Mouse (Mus musculus) urinary bladder, postnatal 10 days (tissue): ENCODE measurements at regions not wholly inside any gene's neighbourhood (a gene's known extent, or its start where the extent isn't known, plus 50 kb on each side); places are given as distances from the start of the nearest gene placed in this dataset.

Experiments
- DNase-seq: peaks from one replicate; pipeline ENCODE4 v3.0.0; 2022; ENCODE audit warnings: low spot score

GRCm38 (mm10) chr13:43913476-43913875 is 128.9 kb downstream of the Cd83 start:
- no peak for DNase-seq

GRCm38 (mm10) chr13:43919781-43920420 is 135.3 kb downstream of the Cd83 start:
- no peak for DNase-seq

DNA sequence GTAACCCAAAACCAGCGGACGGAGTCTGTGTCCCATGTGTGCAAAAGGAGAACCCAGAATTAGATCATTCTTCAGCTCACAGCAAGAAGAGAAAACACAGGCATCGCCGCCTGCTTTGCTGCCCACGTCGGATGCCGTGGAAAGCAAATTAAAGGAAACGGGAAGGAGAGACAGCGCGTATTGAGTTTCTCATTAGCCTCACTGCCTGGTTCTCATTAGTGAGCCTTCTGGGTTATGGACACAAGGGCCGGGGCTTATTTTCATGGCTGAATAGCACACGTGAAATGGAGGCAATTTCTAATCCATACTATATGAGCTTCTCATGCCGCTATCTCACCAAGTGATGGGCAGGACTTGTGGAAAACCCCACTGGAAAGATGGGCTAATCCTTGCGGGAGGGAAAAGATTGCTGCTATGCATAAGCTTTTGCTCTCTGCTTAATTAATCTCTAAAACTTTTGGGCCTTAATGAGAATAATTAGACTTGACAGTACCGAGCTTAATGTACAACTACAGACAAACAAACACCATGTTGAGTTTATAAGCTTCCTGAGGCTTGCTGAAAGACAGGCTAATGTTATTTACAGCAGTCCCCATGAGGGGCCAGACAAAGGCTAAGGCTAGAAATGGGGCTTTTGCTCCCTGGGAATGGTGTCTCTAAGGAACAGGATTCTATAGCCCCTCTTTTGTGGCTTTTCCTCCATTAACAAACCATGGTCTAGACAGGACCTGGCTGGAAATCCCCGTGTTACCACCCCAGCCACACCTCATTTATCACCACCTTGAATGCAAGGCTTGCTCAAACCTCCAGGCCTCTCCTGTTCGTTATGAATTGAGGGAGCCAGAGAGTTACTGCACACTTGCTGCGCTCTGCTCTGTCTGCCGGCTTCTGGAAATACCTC is 145.8 kb downstream of the Cd83 start:
- no peak for DNase-seq

- DNase-seq = no peak
Observed at GRCm38 (mm10) chr13:43932946-43933345, 148.4 kb downstream of the Cd83 start.

GRCm38 (mm10) chr13:43935284-43935683 is 150.7 kb downstream of the Cd83 start:
- DNase-seq = no peak

DNA sequence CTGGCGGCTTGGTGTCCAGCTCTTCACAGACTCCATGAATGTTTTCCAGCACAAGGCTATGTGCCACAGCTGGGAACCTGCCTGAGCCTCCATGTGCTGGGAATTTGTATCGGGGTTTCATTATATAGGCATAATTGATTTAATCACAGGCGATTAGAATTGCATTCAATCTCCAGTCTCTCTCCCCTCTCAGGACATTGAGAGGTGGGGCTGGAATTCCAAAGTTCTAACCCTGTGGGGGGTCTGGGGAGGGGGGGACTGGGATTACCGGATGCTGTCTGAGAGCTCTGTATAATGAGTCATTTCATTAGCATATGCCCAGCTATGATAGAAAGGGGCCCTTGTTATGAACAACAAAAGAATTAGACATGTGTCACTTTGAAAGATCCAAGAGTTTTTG is 151.9 kb downstream of the Cd83 start:
- DNase-seq = no peak

DNA sequence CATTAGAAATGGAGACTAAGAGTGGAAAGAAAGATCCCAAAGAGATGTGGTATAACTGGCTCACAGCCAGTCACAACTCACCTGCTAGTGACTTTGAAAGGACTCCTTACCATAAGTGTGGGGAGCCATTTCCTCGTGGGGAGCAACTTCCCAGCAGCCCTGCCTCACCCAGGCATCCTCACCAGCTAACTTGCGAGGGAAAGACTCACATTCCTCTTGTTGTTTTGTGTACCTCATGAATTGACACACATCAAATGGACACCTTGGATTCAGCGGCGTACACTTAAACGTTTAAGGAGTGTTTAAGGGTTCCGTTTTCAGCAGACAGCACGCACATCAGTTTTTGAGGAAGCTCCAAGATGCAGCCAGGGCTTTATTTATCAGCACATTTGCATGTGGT is 154.0 kb downstream of the Cd83 start:
- no peak for DNase-seq

GRCm38 (mm10) chr13:43939375-43939774 is 154.8 kb downstream of the Cd83 start:
- no peak for DNase-seq

DNA sequence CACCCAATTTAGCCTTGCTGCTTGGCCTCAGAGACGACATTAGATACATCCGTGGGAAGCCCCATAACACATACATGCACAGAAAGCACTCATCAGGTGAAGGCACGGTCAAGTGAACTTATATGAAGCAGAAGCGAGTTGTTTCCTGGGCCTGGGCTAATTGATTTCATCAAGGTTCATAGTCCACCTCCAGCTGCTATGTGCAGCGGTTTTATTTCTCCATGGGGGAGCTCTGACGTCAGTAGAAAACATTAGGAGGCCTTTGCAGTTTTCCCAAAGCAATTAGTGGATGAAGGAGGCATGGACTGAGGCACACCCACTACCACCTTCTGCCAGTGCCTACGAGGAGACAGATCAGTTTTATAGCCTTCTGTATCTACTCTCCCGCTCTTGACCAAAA is 157.2 kb downstream of the Cd83 start:
- no peak for DNase-seq

DNA sequence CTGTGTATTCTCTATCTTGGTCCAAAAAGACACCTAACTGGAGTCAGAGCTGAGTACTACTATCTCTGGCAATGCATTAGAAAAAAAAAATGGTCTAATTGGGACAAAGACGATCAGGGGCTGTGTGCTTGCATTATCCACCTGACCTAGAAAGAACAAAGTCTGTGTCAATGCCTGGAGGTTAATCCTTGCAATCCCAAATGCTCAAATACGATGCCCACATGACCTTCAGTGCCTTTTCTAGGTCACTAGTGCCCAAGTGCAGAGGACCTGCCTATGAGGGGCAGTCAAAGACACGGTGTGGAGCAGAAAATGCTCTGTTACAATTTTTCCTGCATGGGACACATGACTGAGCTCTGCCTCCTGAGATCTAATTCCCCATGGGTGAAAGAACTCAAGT is 164.0 kb downstream of the Cd83 start:
- no peak for DNase-seq

- DNase-seq = no peak
Observed at GRCm38 (mm10) chr13:43949740-43950643, 165.4 kb downstream of the Cd83 start.

DNA sequence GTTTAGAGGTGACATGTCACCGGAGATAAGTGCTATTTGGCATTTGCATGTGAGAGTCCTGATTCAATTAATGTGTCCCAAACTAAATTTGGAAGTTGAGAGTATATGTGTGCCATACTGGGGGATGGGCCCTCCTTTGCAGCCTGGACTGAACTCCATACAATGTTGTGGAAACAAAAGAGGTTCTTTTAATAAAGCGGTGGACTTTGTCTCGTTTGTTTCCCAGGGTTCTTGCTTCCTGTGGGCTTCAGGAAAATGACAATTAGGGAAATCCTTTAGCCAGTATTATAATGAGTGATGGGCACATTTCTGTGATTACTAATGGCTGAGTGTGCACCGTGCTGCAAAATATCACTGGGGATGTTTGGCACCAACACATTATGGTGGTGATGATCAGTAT is 167.9 kb downstream of the Cd83 start:
- no peak for DNase-seq

GRCm38 (mm10) chr13:43952972-43953592 is 168.5 kb downstream of the Cd83 start:
- no peak for DNase-seq

GRCm38 (mm10) chr13:43954714-43955393 is 170.3 kb downstream of the Cd83 start:
- no peak for DNase-seq

DNA sequence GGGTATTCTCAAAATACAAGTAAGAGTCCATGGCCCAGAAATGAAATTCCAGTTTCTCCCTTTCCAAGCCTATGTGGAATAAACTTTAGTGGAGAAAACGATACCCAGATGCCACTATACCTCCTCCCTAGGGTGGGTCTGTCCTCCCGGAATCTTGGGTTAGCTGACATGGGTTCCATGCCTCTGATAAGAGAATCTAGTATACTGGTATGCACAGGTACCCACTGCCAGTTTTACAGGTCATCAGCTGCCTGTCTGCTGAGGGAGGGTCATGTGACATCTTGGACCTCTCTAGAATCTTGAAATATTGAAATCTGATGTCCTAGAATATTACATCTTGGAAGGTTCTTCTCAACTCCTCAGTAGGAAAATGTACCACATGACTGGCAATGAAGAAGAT is 172.5 kb downstream of the Cd83 start:
- DNase-seq = no peak

DNA sequence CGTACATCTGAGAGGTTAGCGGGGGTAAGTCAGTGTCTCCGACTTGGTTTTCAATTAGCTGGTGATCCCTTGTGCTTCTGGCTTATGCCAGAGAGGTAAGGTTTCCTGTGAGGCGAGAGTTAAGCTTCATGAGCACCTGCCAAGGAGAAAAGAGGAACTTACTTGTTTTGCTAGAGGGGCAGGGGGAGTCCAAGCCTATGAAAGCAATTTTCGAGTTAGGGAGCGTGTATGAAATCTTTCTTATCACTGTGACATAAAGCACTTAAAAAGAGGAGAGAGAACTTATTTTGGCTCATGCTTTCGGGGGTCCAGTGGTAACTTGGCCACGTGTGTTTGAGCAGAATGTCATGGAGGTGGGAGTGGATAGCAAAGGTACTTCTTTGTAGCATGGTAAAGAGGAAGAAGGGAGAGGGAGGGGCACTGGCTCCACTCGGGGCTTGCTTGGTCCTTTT is 174.6 kb downstream of the Cd83 start:
- no peak for DNase-seq

DNA sequence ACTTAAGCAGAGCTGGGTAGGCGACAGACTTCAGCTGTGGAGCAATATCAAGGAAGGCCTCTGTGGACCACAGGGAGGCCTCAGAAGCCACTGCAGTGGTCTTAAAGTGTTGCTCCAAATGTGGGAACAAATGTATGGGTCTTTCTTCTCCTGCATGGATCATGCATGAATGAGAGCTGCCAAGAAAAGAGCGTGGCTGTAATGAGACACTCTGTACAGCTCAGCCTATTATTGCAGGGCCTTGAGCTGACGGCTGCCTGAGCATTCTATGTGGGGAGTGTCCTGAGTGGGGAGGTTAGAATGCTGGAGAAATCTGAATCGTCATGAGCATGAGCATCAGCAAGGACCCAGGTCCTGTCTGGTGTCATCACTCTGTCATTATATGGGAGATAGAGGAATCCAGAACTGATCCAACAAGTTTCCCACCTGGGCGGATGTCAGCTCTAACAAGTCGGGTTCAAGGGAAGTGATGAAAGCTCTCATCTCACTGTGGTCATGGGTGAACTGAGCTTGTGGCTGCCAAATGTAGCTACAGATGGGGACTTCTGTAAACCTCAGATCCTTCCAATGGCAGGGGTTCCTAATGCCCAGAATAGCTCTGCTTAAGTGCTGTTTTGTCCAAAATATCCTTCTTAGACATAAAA is 176.6 kb downstream of the Cd83 start:
- DNase-seq = no peak

- no peak for DNase-seq
Observed at GRCm38 (mm10) chr13:43961987-43962386, 177.4 kb downstream of the Cd83 start.

DNA sequence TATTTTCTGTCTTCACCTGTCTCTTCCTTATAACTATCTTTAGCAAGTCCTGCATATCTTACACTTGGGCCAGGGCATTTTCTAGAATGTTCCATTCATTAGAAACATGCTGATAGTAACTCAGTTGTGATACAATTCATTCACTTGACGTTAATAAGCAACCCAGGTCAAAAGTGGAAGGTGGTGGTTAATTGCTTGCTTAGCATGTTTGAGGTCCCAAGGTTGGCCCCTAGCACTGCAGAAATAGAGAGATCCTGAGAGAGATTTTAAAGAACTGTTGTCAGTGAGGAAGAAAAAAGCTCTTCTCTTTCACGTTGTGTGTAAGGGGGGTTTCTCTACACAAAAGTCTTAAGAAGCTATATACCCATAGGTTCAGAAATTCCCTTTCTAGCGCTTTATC is 178.7 kb downstream of the Cd83 start:
- DNase-seq = no peak

- DNase-seq = no peak
Observed at GRCm38 (mm10) chr13:43965256-43965905, 180.8 kb downstream of the Cd83 start.
